Mouse (Mus musculus): Measurements from ENCODE around the gene Tmed10. TPM values are rescaled to one million over a fixed set of nuclear protein-coding genes. Genes with fewer than 3 reads are reported as not detected.

Gene Tmed10
- polyA plus RNA-seq, 1 experiment from 2014 or later, result 372 TPM

- WGBS, result 90% methylated on average over 7 of the region's 7 CpGs
- Histone ChIP-seq H3K4me1 (ENCODE audit: control insufficient read depth, insufficient read depth, low read length) (no peaks in the 10 kb centered on the region), H3K9me3 (ENCODE audit: control insufficient read depth, low read length) (no peaks in the 10 kb centered on the region), H3K4me3 (ENCODE audit: low read depth, low read length) (no peak overlapping the region), H3K27me3 (replicated peaks; ENCODE audit: control insufficient read depth, insufficient read depth, low read length) (no peaks in the 10 kb centered on the region), H3K27ac (replicated peaks; ENCODE audit: low read depth, low read length) (no peak overlapping the region), H3K9ac (ENCODE audit: low read depth, low read length) (no peak overlapping the region), H3K36me3 (ENCODE audit: control insufficient read depth, insufficient read depth, low read length) (peaks cover 96% of the 10 kb centered on the region), H3K4me2 (ENCODE audit: low read depth, low read length) (no peak overlapping the region)
- ATAC-seq (ENCODE audit: low read depth) (no peak), DNase-seq (ENCODE audit: low spot score) (no peak)
Measured at GRCm38 (mm10) chr12:85330153-85330552, 44.5 kb downstream of the Tmed10 start.

DNA sequence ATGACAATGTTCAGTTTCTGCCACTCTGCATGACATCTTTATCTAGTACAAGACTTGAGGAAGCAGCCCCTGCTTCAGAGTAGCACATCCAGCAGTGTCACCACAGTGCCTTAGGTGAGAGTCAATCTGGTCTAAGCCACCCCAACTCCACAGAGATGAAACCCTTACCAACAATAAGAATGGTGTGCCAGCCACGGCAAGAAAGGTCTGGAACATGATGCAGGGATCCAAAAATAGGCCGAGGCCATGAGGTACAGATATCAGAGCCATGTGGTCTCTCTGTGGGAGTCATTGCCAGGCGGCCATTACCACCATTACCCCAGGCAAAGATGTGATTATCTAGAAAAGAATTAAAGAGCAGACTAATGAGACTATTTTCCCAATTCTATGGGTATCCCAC lies 66.0 kb downstream of the Tmed10 start:
- no peaks in the 10 kb centered on the region for H3K4me1 ChIP-seq (ENCODE audit: control insufficient read depth, insufficient read depth, low read length)
- 89% methylated on average over 3 of the region's 3 CpGs for WGBS
- H3K4me3 ChIP-seq (ENCODE audit: low read depth, low read length), result no peak overlapping the region
- no peaks in the 10 kb centered on the region for H3K9me3 ChIP-seq (ENCODE audit: control insufficient read depth, low read length)
- H3K27ac ChIP-seq (replicated peaks; ENCODE audit: low read depth, low read length), result no peak overlapping the region
- no peaks in the 10 kb centered on the region for H3K27me3 ChIP-seq (replicated peaks; ENCODE audit: control insufficient read depth, insufficient read depth, low read length)
- ATAC-seq (ENCODE audit: low read depth) (no peak), DNase-seq (ENCODE audit: low spot score) (no peak)
- H3K4me2 ChIP-seq (ENCODE audit: low read depth, low read length), result no peak overlapping the region
- peaks cover 96% of the 10 kb centered on the region for H3K36me3 ChIP-seq (ENCODE audit: control insufficient read depth, insufficient read depth, low read length)
- H3K9ac ChIP-seq (ENCODE audit: low read depth, low read length), result no peak overlapping the region

DNA sequence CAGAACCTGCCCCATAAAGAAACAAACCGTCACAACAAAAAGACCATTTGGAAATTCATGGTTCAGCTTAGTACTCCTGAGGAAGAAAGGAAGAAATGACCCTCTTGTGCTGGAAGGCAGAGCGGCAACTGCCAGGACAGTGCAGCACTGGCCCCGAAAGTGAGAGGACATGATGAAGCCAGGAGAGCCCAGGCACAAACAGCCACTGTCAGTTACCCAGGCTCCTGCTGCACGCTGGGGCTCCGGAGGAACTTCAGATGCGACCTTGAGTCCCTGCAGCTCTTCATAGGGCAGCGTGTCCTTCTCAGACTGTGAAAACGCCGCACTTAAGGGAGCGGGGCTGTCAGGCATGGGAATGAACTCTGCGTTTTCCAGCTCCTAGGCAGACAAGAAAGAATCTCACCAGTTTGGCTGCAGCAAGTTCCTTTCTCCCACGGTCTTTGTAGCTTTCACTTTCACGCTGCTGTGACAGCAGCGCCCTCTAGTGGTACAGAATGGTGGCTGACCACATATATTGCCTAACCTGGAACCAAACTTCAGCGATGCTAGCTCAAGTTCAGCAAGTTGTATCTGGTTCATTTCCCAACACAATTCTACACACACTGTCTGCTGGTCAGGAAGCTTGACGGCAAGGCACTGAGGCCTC lies 69.3 kb downstream of the Tmed10 start:
- Histone ChIP-seq H3K4me1 (ENCODE audit: control insufficient read depth, insufficient read depth, low read length) (no peaks in the 10 kb centered on the region), H3K4me3 (ENCODE audit: low read depth, low read length) (no peak overlapping the region), H3K4me2 (ENCODE audit: low read depth, low read length) (no peak overlapping the region), H3K27ac (replicated peaks; ENCODE audit: low read depth, low read length) (0 out of 2 replicates have a peak overlapping the region, but pooled peaks have one; percentile 30), H3K27me3 (replicated peaks; ENCODE audit: control insufficient read depth, insufficient read depth, low read length) (no peaks in the 10 kb centered on the region), H3K9ac (ENCODE audit: low read depth, low read length) (0 out of 2 replicates have a peak overlapping the region, but pooled peaks have one; percentile 14), H3K9me3 (ENCODE audit: control insufficient read depth, low read length) (no peaks in the 10 kb centered on the region), H3K36me3 (ENCODE audit: control insufficient read depth, insufficient read depth, low read length) (peaks cover 96% of the 10 kb centered on the region)
- DNase-seq (ENCODE audit: low spot score) (peak; percentile 92), ATAC-seq (ENCODE audit: low read depth) (peak; percentile 67)
- 49% methylated on average over 15 of the region's 16 CpGs for WGBS

- Histone ChIP-seq H3K4me1 (ENCODE audit: control insufficient read depth, insufficient read depth, low read length) (no peaks in the 10 kb centered on the region), H3K9me3 (ENCODE audit: control insufficient read depth, low read length) (no peaks in the 10 kb centered on the region), H3K4me2 (ENCODE audit: low read depth, low read length) (no peak overlapping the region), H3K36me3 (ENCODE audit: control insufficient read depth, insufficient read depth, low read length) (peaks cover 96% of the 10 kb centered on the region), H3K27me3 (replicated peaks; ENCODE audit: control insufficient read depth, insufficient read depth, low read length) (no peaks in the 10 kb centered on the region), H3K9ac (ENCODE audit: low read depth, low read length) (no peak overlapping the region), H3K27ac (replicated peaks; ENCODE audit: low read depth, low read length) (no peak overlapping the region), H3K4me3 (ENCODE audit: low read depth, low read length) (no peak overlapping the region)
- DNase-seq (ENCODE audit: low spot score) (no peak), ATAC-seq (ENCODE audit: low read depth) (no peak)
- 59% methylated on average over 4 of the region's 4 CpGs for WGBS
Measured at GRCm38 (mm10) chr12:85304725-85305124, 69.9 kb downstream of the Tmed10 start.

GRCm38 (mm10) chr12:85303256-85303655 lies 71.4 kb downstream of the Tmed10 start:
- H3K4me2 ChIP-seq (ENCODE audit: low read depth, low read length), result no peak overlapping the region
- H3K9ac ChIP-seq (ENCODE audit: low read depth, low read length), result no peak overlapping the region
- H3K4me1 ChIP-seq (ENCODE audit: control insufficient read depth, insufficient read depth, low read length), result no peaks in the 10 kb centered on the region
- H3K9me3 ChIP-seq (ENCODE audit: control insufficient read depth, low read length), result no peaks in the 10 kb centered on the region
- H3K27ac ChIP-seq (replicated peaks; ENCODE audit: low read depth, low read length), result no peak overlapping the region
- H3K36me3 ChIP-seq (ENCODE audit: control insufficient read depth, insufficient read depth, low read length), result peaks cover 86% of the 10 kb centered on the region
- no peaks in the 10 kb centered on the region for H3K27me3 ChIP-seq (replicated peaks; ENCODE audit: control insufficient read depth, insufficient read depth, low read length)
- ATAC-seq (ENCODE audit: low read depth) (no peak), DNase-seq (ENCODE audit: low spot score) (no peak)
- WGBS, result 76% methylated on average over 2 of the region's 2 CpGs
- no peak overlapping the region for H3K4me3 ChIP-seq (ENCODE audit: low read depth, low read length)

DNA sequence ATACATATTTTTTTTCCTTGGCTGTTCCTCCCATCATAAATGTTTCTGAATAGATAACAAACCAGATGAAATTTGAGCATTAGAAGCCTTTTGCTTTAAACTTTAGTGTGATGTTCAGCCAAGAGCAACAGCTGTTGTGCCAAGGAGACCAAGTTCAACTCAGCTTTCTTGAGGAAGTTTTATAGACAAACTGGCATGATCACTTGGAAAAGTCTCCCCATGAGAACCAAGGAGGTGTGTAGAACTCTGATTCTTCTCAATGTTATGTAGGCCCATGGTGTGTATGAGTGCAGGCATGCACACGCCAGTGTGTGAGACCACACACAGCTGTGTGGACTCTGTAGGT lies 75.8 kb downstream of the Tmed10 start:
- H3K9me3 ChIP-seq (ENCODE audit: control insufficient read depth, low read length), result peaks cover 13% of the 10 kb centered on the region
- no peak overlapping the region for H3K4me3 ChIP-seq (ENCODE audit: low read depth, low read length)
- peaks cover 7% of the 10 kb centered on the region for H3K4me1 ChIP-seq (ENCODE audit: control insufficient read depth, insufficient read depth, low read length)
- no peak overlapping the region for H3K27ac ChIP-seq (replicated peaks; ENCODE audit: low read depth, low read length)
- 78% methylated on average over 1 of the region's 1 CpGs for WGBS
- ATAC-seq (ENCODE audit: low read depth) (no peak), DNase-seq (ENCODE audit: low spot score) (no peak)
- no peak overlapping the region for H3K4me2 ChIP-seq (ENCODE audit: low read depth, low read length)
- no peaks in the 10 kb centered on the region for H3K27me3 ChIP-seq (replicated peaks; ENCODE audit: control insufficient read depth, insufficient read depth, low read length)
- no peak overlapping the region for H3K9ac ChIP-seq (ENCODE audit: low read depth, low read length)
- peaks cover 45% of the 10 kb centered on the region for H3K36me3 ChIP-seq (ENCODE audit: control insufficient read depth, insufficient read depth, low read length)

DNA sequence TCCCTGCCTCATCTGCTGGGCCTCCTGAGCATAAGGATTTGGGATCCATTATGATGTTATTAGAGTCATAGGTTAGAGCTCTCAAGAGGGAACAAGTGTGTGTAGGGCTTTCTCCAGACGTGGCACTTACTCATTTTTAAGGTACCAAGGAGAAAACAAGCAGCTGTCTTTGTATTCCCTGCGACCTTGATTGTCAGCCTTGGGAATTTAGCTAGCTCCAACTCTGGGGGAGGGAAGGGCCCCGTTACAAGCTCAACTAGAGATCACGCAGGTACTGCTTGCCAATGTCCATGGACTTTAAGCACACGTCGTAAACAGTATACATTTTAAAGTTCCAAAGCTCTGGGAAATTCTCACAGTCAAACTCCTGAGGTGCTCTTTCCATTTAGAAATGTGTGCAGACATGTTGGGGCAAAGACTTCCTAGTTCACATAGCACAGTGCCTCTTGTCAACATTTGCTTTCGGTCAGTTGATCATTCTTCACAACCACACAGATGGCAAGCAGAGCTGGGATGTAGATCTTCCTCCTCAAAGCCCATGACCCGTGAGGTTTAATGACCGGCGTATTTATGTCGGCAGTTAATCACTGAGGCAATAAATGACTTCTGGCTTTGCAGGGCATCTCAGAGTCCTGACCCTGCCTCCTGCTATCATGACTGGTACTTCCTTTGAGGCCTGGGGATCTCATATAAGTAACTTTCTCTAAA lies 76.4 kb downstream of the Tmed10 start:
- no peak overlapping the region for H3K9ac ChIP-seq (ENCODE audit: low read depth, low read length)
- peaks cover 40% of the 10 kb centered on the region for H3K36me3 ChIP-seq (ENCODE audit: control insufficient read depth, insufficient read depth, low read length)
- no peak overlapping the region for H3K4me2 ChIP-seq (ENCODE audit: low read depth, low read length)
- 65% methylated on average over 11 of the region's 11 CpGs for WGBS
- no peak for ATAC-seq (ENCODE audit: low read depth)
- DNase-seq (ENCODE audit: low spot score), result no peak
- no peak overlapping the region for H3K4me3 ChIP-seq (ENCODE audit: low read depth, low read length)
- no peaks in the 10 kb centered on the region for H3K27me3 ChIP-seq (replicated peaks; ENCODE audit: control insufficient read depth, insufficient read depth, low read length)
- H3K9me3 ChIP-seq (ENCODE audit: control insufficient read depth, low read length), result peaks cover 18% of the 10 kb centered on the region
- peaks cover 7% of the 10 kb centered on the region for H3K4me1 ChIP-seq (ENCODE audit: control insufficient read depth, insufficient read depth, low read length)
- H3K27ac ChIP-seq (replicated peaks; ENCODE audit: low read depth, low read length), result no peak overlapping the region

DNA sequence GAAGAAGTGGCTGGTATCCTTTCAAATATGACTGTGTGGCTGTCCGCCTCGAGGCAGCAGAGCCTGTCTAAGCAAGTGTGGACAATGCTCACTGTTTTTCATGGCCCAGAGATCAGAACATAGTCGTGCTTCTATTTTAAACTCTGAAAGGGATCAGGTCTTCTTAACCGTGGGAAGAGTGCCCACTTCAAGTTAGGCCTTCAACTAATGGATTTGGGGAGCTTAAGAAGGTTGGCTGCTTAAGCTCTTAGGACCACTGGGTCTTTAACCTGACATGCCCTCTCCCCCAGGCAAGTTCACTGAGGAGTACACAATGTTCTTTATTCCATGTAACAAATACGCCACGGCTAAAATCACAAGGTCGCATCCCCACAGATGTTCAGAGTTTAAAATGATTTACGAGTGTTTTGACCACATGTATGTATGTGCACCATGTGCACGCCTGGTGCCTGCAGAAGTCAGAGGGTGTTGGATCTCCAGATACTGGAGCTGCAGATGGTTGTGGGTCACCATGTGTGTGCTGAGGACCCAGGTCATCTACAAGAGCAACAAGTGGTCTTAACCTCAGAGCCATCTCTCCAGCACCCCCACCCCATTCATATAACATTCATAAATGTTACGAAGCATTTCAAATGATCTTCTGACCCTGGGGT lies 77.2 kb downstream of the Tmed10 start:
- Histone ChIP-seq H3K36me3 (ENCODE audit: control insufficient read depth, insufficient read depth, low read length) (peaks cover 32% of the 10 kb centered on the region), H3K4me1 (ENCODE audit: control insufficient read depth, insufficient read depth, low read length) (peaks cover 7% of the 10 kb centered on the region), H3K4me3 (ENCODE audit: low read depth, low read length) (no peak overlapping the region), H3K9me3 (ENCODE audit: control insufficient read depth, low read length) (peaks cover 20% of the 10 kb centered on the region), H3K27me3 (replicated peaks; ENCODE audit: control insufficient read depth, insufficient read depth, low read length) (no peaks in the 10 kb centered on the region), H3K27ac (replicated peaks; ENCODE audit: low read depth, low read length) (0 out of 2 replicates have a peak overlapping the region, but pooled peaks have one; percentile 33), H3K4me2 (ENCODE audit: low read depth, low read length) (no peak overlapping the region), H3K9ac (ENCODE audit: low read depth, low read length) (no peak overlapping the region)
- WGBS, result 53% methylated on average over 10 of the region's 10 CpGs
- no peak for ATAC-seq (ENCODE audit: low read depth)
- DNase-seq (ENCODE audit: low spot score), result peak; percentile 42

All from embryonic facial prominence, embryonic 14.5 days (tissue).